Mouse (Mus musculus) testis, postnatal 10 days (tissue): Measurements from ENCODE around the gene Clcn7.

ENCODE experiments used
- DNase-seq: peaks from one replicate; pipeline ENCODE4 v3.0.0; 2021; ENCODE audit warnings: low spot score

Clcn7 gene

GRCm38 (mm10) chr17:25127681-25128080 is 5.5 kb upstream of the Clcn7 start:
- DNase-seq: no peak

DNA sequence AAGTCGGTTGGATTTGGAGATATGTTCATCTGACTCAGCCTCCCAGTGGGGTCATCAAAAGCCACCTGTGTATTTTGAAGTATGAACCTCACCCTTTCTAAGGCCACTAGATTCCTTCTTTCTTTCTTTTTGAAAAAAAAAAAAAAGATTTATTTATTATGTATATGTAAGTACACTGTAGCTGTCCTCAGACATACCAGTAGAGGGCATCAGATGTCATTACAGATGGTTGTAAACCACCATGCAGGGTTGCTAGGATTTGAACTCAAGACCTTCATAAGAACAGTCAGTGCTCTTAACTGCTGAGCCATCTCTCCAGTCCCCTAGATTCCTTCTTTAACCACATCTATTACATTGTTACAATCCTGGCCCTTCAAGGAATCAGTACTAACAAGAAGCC is 3.1 kb upstream of the Clcn7 start:
- no peak for DNase-seq

DNA sequence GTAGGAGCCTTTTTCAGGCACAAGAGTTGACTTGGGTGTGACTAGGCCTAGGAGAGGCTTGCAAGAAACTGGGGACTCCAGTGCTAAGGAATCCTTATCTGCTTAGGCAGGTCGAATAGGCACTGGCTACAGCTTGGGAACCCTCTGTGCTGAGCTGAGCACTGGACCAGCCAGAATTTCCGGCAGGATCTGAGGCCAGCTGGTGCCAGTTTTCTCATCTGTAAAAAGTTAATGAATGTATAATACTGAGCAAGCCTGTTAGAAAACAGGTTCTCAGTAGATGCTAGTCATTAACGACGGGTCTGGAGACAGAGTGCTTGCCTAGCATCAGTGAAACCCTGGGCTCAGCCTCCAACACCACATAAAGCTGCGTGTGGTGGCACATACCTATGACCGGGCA is 2.4 kb downstream of the Clcn7 start:
- no peak for DNase-seq

DNA sequence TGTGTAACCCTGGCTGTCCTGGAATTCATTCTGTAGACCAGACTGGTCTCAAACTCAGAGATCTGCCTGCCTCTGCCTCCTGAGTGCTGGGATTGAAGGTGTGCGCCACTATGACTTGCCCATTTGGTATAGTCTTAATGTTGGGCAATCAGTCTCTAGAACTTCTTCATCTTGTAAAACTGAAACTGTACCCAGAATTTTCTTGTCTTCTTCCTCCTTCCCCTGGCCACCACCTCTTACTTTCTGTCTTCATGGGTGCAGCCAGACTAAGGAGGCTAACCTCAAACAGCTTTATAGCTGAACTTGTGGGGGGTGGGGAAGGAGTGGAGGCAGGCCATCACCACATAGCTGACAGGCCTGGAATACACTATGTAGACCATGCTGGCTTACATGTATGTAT is 5.6 kb downstream of the Clcn7 start:
- no peak for DNase-seq

GRCm38 (mm10) chr17:25139960-25140359 is 6.8 kb downstream of the Clcn7 start:
- DNase-seq: no peak

GRCm38 (mm10) chr17:25162161-25162560 is 29.0 kb downstream of the Clcn7 start, which contains the start of gene Ccdc154:
Gene Ccdc154 (plus strand): TSS chr17:25162461.
- DNase-seq: no peak

GRCm38 (mm10) chr17:25163387-25163786 is 30.2 kb downstream of the Clcn7 start:
- no peak for DNase-seq

DNA sequence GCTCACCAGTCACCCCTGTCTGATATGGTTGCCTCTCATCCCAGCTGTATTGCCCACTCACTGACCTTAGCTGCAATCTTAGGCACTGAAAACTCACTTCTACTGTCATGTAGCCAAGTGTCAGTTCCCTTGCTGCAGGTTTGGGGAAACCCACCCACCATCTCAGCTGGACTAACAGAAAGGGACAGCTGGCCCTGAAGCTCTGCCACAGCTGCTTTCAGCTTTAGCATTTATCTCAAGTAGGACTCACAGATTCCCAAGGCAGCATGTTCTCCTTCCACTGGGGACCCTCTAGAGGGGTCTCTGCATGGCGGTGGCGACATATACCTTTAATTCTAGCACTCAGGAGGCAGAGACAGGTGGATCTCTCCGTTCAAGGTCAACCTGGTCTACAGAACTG is 31.6 kb downstream of the Clcn7 start:
- DNase-seq: no peak

DNA sequence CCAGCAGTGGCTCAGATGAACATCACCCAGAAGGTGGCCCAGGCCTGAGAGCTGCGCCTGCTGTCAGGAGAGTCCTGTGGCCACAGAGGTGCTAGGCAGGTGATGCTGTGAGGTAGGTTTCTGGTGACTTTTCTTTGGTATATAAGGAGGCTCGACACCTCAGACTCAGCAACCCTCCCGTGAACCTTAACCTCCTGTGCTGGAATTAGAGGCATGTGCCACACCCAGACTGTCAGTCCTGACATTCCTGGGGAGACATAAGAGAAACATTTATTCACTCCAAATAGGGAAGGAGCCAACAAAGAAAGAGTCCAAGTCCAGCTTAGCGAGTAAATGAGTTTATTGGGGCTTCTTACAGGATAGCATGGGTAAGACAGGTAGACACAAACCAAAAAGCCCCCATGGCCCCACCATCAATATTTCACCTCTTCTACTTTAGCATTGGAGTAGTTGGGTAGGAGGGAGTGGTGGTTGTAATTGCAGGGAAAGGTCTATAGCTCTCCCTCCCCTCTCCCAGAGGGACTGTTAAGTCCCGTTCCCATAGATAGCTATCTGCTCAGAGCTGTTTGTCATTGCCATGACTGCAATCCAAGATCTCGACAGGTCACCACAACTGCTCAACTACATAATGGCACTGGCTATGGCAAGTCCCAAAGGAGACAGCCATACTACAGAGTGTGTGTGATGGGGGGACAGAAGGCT is 32.9 kb downstream of the Clcn7 start:
- DNase-seq: no peak

GRCm38 (mm10) chr17:25169706-25170105 is 36.5 kb downstream of the Clcn7 start:
- no peak for DNase-seq

- DNase-seq: no peak
These were observed 39.4 kb downstream of the Clcn7 start for GRCm38 (mm10) chr17:25172558-25172957.

GRCm38 (mm10) chr17:25175411-25175810 is 42.2 kb downstream of the Clcn7 start, which contains the start of gene Gm38655:
Gene Gm38655 (minus strand): TSS chr17:25175471.
- no peak for DNase-seq

GRCm38 (mm10) chr17:25183232-25183631 is 50.0 kb downstream of the Clcn7 start:
- DNase-seq: no peak

DNA sequence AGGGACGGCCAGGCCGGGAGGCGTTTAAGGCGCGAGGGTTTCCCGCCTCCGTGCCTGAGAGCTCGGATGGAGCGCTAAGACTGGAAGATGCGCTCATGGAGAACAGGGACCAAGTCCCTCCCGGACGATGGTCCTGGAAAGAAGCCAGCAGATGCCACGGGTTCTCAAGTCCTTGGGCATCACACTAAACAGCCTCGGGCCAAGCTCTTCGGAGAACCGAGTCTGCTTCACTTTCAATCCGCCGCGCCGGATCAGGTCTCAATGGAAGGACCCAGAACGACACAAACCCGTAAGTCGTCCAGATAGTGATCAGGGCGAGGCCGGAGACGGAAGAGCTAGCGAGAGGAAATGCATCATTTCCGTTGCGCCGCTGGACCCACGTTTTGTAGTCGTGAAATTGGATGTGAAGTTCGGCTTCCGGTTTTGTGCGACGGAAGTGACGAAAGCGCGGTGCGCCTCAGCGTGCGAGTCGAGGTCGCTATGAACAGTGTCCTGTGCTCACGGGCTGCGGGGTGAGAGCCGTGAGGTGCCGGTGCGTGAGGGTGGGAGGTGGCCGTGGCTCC is 51.0 kb downstream of the Clcn7 start, which contains the start of gene BC003965:
Gene BC003965 (plus strand): TSS at position 426 of the 563 bp plus-strand sequence.
- DNase-seq: peak; percentile 98

DNA sequence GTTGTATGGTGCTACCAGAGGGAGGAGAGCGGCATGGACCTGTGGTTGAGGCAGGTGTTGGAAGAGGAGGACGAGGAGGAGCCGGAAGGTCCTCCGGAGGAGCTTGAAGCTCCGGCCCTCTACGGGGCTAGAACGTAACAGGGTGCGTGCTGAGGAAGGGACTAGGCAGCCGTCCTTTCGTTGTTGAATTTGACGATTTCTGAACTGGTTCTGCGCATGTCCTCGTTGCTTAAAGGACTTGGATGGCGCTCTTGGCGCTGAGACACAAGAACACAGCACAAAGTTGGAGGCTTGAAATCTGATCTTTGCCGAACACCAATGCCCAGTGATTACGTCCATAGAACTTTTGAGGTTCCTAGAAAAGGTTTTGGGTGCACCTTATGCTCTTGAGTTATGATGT is 51.8 kb downstream of the Clcn7 start:
- no peak for DNase-seq

GRCm38 (mm10) chr17:25187784-25188149 is 54.6 kb downstream of the Clcn7 start:
- DNase-seq: no peak

GRCm38 (mm10) chr17:25188150-25189031 is 55.2 kb downstream of the Clcn7 start, which contains the start of gene Unkl:
Gene Unkl (plus strand): TSS chr17:25188397.
- peak; percentile 91 for DNase-seq

GRCm38 (mm10) chr17:25189091-25189490 is 55.9 kb downstream of the Clcn7 start:
- no peak for DNase-seq

DNA sequence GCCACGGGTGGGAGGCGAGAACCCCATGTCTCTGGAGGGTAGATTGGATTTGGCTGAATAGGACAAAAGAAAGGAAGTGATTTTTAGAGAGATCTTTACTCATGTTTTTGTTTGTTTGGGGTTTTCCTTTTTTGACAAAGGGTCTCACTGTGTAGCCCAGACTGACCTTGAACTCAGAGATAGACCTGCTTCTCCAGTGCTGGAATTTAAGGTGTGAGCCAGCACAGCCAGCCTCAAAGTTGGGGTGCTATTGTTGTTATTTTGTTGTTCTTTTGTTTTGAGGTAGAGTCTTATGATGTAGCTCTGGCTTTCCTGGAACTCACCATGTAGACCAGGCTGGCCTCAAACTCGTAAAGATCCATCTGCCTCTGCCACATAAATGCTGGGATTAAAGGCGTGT is 69.2 kb downstream of the Clcn7 start:
- DNase-seq: no peak

DNA sequence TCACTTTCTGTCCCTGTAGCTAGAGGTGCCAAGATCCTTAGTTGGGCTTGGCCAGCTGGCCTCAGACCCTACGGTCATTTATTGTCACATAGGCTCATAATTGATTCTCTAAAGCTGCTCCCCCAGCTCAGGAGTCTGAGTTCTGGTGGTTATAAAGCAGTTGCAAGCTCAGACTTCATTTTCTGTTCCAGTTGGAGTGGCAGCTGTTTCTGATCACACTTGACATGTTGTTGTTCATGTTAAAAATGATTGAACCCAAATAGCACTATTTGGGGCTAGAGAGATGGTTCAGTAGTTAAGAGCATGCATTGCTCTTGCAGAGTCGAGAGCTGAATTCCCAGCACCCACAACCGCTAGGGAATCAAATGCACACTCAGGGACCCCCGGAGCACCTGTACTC is 76.8 kb downstream of the Clcn7 start:
- no peak for DNase-seq

GRCm38 (mm10) chr17:25210680-25211466 is 77.7 kb downstream of the Clcn7 start:
- no peak for DNase-seq

- no peak for DNase-seq
These were observed 78.5 kb downstream of the Clcn7 start for GRCm38 (mm10) chr17:25211705-25212104.
